Mouse (Mus musculus) spleen, adult 2 months (tissue): ENCODE data around the gene Map3k19. TPM values are rescaled to one million over a fixed set of nuclear protein-coding genes. Genes with fewer than 3 reads are reported as not detected.

Experiments used
- DNase-seq, 2 experiments: peaks; one replicate each; pipeline versions ENCODE4 v3.0.0 to v3.0.0-alpha.2; 2012 to 2021; ENCODE audit warnings: low spot score in 2 of 2, low read depth in 1 of 2
- H3K27ac ChIP-seq: fragments of 200-500 bp; 2 replicates; pipeline ENCODE4 v1.5.1; 2012; ENCODE audit warnings: low read length, inconsistent platforms; ENCODE audit not compliant: insufficient read depth
- H3K27me3 ChIP-seq: fragments of 200-500 bp; 2 replicates; pipeline ENCODE4 v1.6.1; 2012; ENCODE audit warnings: mild to moderate bottlenecking, moderate library complexity, low read length, inconsistent platforms; ENCODE audit not compliant: control insufficient read depth, insufficient read depth
- H3K36me3 ChIP-seq: fragments of 200-500 bp; 2 replicates; pipeline ENCODE4 v1.6.1; 2012; ENCODE audit warnings: mild to moderate bottlenecking, low read length, inconsistent platforms; ENCODE audit not compliant: control insufficient read depth, insufficient read depth
- H3K4me1 ChIP-seq: fragments of 200-500 bp; 2 replicates; pipeline ENCODE4 v1.6.1; 2011; ENCODE audit warnings: inconsistent platforms; ENCODE audit not compliant: control insufficient read depth, insufficient read depth, insufficient read length
- H3K4me3 ChIP-seq: fragments of 200-500 bp; 2 replicates; pipeline ENCODE4 v1.5.1; 2011; ENCODE audit warnings: mild to moderate bottlenecking, inconsistent platforms; ENCODE audit not compliant: insufficient read depth, insufficient read length; ENCODE audit errors: extremely low read depth
- CTCF ChIP-seq: fragments of 200-500 bp; IDR thresholded peaks from 2 replicates; pipeline ENCODE4 v1.5.1; 2011; ENCODE audit warnings: mild to moderate bottlenecking, inconsistent platforms; ENCODE audit not compliant: insufficient read depth, insufficient read length, insufficient replicate concordance; ENCODE audit errors: extremely low read depth
- POLR2A ChIP-seq: fragments of 200-500 bp; IDR thresholded peaks from 2 replicates; pipeline ENCODE4 v1.6.1; 2011; ENCODE audit warnings: low read depth, low read length, inconsistent platforms
- WGBS: fragments of 180-500 bp; shearing (Covaris S2); methylation state at CpG from one replicate; pipeline ENCODE4 v1.1.7; 2018; 5-methylcytosine and 5-hydroxymethylcytosine counted together
- polyA plus RNA-seq: library from polyadenylated mRNA; depleted of rRNA; stranded (reverse); fragments of >200 nt; gene quantifications from 2 replicates; pipeline ENCODE4 v1.2.3, GENCODE M21; 2012; rRNA removed

Gene Map3k19
- polyA plus RNA-seq = 1.2 and 2.1 TPM in 2 replicates

DNA sequence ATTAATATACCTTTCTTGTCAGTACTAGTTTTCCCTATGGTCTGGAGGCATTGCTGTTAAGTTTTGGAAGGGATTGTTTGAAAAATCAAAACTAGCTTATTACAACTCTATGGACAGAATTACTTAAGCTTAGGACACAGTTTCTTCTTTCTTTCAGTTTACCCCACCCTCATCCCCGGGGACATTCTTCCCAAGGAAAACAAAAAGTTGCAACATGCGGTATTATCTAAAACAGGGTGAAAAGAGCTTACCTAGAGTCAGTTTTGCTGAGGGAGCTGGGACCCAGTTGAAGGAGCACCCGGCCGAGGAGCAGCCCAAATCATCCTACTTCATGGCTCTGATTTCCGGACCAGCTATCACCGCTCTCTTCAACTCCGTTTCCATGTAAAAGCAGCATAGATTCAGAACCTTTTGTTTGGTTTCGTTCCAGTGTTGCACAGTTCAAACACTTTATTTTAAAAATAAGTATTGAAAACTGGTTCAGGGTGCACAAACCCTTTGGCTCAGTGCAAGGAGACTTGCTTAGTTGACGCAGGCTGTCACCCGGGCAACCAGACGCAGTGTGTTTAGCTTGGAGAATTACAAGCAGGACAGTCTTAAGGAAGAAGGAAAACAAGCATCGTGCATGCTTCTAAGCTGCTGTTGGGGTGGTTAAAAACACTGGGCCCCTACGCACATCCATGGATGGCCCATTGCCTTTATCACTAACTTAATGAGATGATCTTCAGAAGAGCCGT lies at the start of gene Map3k19:
Gene Map3k19 (minus strand): TSS at position 546 of the 737 bp plus-strand sequence.
- WGBS = 89% methylated on average over 14 of the region's 14 CpGs
- Histone ChIP-seq H3K27me3 (no peaks in the 10 kb centered on the region), H3K4me1 (peaks cover 4% of the 10 kb centered on the region), H3K27ac (no peak within 1 kb of the TSS), H3K36me3 (no peaks in the 10 kb centered on the region), H3K4me3 (no peak within 1 kb of the TSS)
- DNase-seq = no peak
- TF ChIP-seq CTCF = no peak

DNA sequence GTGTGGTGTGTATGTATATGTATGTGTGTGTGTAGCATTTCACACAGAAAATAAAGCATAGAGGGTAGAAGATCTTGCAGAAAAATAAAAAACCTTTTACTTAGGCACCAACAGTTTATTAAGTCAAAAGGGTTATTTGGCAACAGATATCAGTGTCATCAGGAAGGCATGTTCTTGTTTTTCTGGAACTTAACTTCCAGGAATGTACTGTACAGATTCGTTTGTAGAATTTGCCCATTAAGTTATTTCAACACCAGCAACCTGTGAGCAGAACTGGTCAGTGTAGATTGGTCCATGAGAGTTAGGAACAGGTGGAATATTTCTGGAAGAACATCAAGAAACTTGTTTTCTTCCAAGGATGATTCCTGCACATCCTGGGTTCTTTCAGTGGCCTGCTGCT lies 44.6 kb upstream of the Map3k19 start:
- no peak for TF ChIP-seq POLR2A
- no peak for TF ChIP-seq CTCF

GRCm38 (mm10) chr1:127869276-127869675 lies 14.4 kb upstream of the Map3k19 start:
- peak overlapping the region; percentile 98 for H3K4me3 ChIP-seq
- H3K27ac ChIP-seq = peak overlapping the region; percentile 96
- DNase-seq = no peak
- peaks cover 2% of the 10 kb centered on the region for H3K36me3 ChIP-seq
- peaks cover 4% of the 10 kb centered on the region; the same call in 1 of the 2 replicates for H3K4me1 ChIP-seq
- H3K27me3 ChIP-seq = no peaks in the 10 kb centered on the region
- TF ChIP-seq CTCF (no peak), POLR2A (no peak)
- WGBS = 38% methylated on average over 8 of the region's 8 CpGs

More for the DNA sequence above, 44.6 kb upstream of the Map3k19 start:
- Histone ChIP-seq H3K36me3 (peaks cover 4% of the 10 kb centered on the region), H3K4me3 (no peak overlapping the region), H3K27ac (no peak overlapping the region), H3K27me3 (no peaks in the 10 kb centered on the region), H3K4me1 (no peaks in the 10 kb centered on the region)
- DNase-seq = no peak
- WGBS = 73% methylated on average over 1 of the region's 1 CpGs

- H3K4me3 ChIP-seq = peak within 1 kb of the TSS; percentile 98
- 12% methylated on average over 47 of the region's 47 CpGs for WGBS
- H3K27ac ChIP-seq = peak within 1 kb of the TSS; percentile 96
- peak; percentile 80 to 89 for DNase-seq
- no peaks in the 10 kb centered on the region for H3K27me3 ChIP-seq
- H3K4me1 ChIP-seq = peaks cover 4% of the 10 kb centered on the region; the same call in 1 of the 2 replicates
- H3K36me3 ChIP-seq = peaks cover 2% of the 10 kb centered on the region
- peak; percentile 88 for TF ChIP-seq POLR2A
- no peak for TF ChIP-seq CTCF
These were observed 13.8 kb upstream of the Map3k19 start, which contains the start of gene Rab3gap1 for GRCm38 (mm10) chr1:127868300-127869261. TSS of gene Rab3gap1 (plus strand) at chr1:127868773.

GRCm38 (mm10) chr1:127863806-127864205 lies 9.0 kb upstream of the Map3k19 start:
- Histone ChIP-seq H3K27me3 (no peaks in the 10 kb centered on the region), H3K4me1 (no peaks in the 10 kb centered on the region; the same call in 1 of the 2 replicates), H3K27ac (no peak overlapping the region), H3K4me3 (no peak overlapping the region), H3K36me3 (no peaks in the 10 kb centered on the region)
- no peak for DNase-seq
- TF ChIP-seq CTCF = no peak
- TF ChIP-seq POLR2A = no peak
- WGBS = 64% methylated on average over 7 of the region's 7 CpGs

GRCm38 (mm10) chr1:127861900-127862299 lies 7.1 kb upstream of the Map3k19 start:
- Histone ChIP-seq H3K36me3 (no peaks in the 10 kb centered on the region), H3K4me1 (no peaks in the 10 kb centered on the region; the same call in 1 of the 2 replicates), H3K27me3 (no peaks in the 10 kb centered on the region), H3K27ac (no peak overlapping the region), H3K4me3 (no peak overlapping the region)
- TF ChIP-seq CTCF (no peak), POLR2A (no peak)
- no peak for DNase-seq
- WGBS = 82% methylated on average over 5 of the region's 5 CpGs

DNA sequence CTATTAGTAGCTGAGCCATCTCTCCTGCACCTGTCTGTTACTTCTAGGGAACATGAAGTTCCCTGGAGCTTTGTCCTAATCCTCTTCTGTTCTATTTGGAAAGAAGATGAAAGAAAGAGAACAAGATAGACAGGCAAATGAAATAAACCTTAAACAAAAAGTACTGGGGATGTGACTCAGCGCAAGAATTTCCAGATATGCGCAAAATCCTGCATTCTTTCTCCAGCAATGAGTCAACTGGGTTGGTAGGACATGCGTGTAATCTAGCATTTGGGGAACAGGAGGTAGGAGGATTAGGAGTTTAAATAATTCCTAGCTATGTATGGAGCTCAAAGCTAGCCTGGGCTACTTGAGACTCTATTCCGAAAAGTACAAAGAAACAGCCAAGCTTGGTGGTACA lies 5.7 kb upstream of the Map3k19 start:
- Histone ChIP-seq H3K27ac (no peak overlapping the region), H3K36me3 (no peaks in the 10 kb centered on the region), H3K27me3 (no peaks in the 10 kb centered on the region), H3K4me3 (no peak overlapping the region), H3K4me1 (no peaks in the 10 kb centered on the region; the same call in 1 of the 2 replicates)
- TF ChIP-seq CTCF (no peak), POLR2A (no peak)
- no peak for DNase-seq
- WGBS = 91% methylated on average over 4 of the region's 4 CpGs
